Mouse (Mus musculus): ENCODE data around the gene Fgf9.

The Fgf9 gene

GRCm38 (mm10) chr14:58070481-58071119, at the start of gene Fgf9:
Gene Fgf9, plus strand, starts transcription at chr14:58070547.
- peak; percentile 70 for DNase-seq (ENCODE audit: low read depth, low spot score)

- peak; percentile 24 for DNase-seq (ENCODE audit: low read depth, low spot score)
These were observed 35.8 kb upstream of the Fgf9 start for GRCm38 (mm10) chr14:58034567-58034966.

GRCm38 (mm10) chr14:58036174-58036573, 34.2 kb upstream of the Fgf9 start:
- DNase-seq (ENCODE audit: low read depth, low spot score): no peak

- DNase-seq (ENCODE audit: low read depth, low spot score): no peak
These were observed 23.6 kb upstream of the Fgf9 start for GRCm38 (mm10) chr14:58046639-58047284.

- no peak for DNase-seq (ENCODE audit: low read depth, low spot score)
These were observed 19.7 kb upstream of the Fgf9 start for GRCm38 (mm10) chr14:58050691-58051090.

GRCm38 (mm10) chr14:58067586-58067985, 2.8 kb upstream of the Fgf9 start:
- DNase-seq (ENCODE audit: low read depth, low spot score): no peak

- no peak for DNase-seq (ENCODE audit: low read depth, low spot score)
These were observed 1.7 kb upstream of the Fgf9 start for GRCm38 (mm10) chr14:58068641-58069040.

- peak; percentile 12 for DNase-seq (ENCODE audit: low read depth, low spot score)
These were observed 420 bp upstream of the Fgf9 start for GRCm38 (mm10) chr14:58069927-58070326.

GRCm38 (mm10) chr14:58071120-58071641, 834 bp downstream of the Fgf9 start:
- peak; percentile 52 for DNase-seq (ENCODE audit: low read depth, low spot score)

- DNase-seq (ENCODE audit: low read depth, low spot score): peak; percentile 65
These were observed 1.8 kb downstream of the Fgf9 start for GRCm38 (mm10) chr14:58071830-58072770.

GRCm38 (mm10) chr14:58072771-58073501, 2.6 kb downstream of the Fgf9 start:
- peak; percentile 32 for DNase-seq (ENCODE audit: low read depth, low spot score)

- DNase-seq (ENCODE audit: low read depth, low spot score): peak; percentile 16
These were observed 3.6 kb downstream of the Fgf9 start for GRCm38 (mm10) chr14:58073936-58074335.

GRCm38 (mm10) chr14:58074621-58075432, 4.5 kb downstream of the Fgf9 start:
- DNase-seq (ENCODE audit: low read depth, low spot score): peak; percentile 64

GRCm38 (mm10) chr14:58075433-58076029, 5.2 kb downstream of the Fgf9 start:
- peak; percentile 51 for DNase-seq (ENCODE audit: low read depth, low spot score)

- DNase-seq (ENCODE audit: low read depth, low spot score): peak; percentile 71
These were observed 5.7 kb downstream of the Fgf9 start for GRCm38 (mm10) chr14:58076030-58076521.

- DNase-seq (ENCODE audit: low read depth, low spot score): no peak
These were observed 6.4 kb downstream of the Fgf9 start for GRCm38 (mm10) chr14:58076726-58077255.

GRCm38 (mm10) chr14:58079471-58079870, 9.1 kb downstream of the Fgf9 start:
- no peak for DNase-seq (ENCODE audit: low read depth, low spot score)

GRCm38 (mm10) chr14:58081955-58082354, 11.6 kb downstream of the Fgf9 start:
- no peak for DNase-seq (ENCODE audit: low read depth, low spot score)

GRCm38 (mm10) chr14:58084240-58084639, 13.9 kb downstream of the Fgf9 start:
- peak; percentile 52 for DNase-seq (ENCODE audit: low read depth, low spot score)

All from R1 (cell line).